In genomic region chr17:14961557-14962154, GRCm38 (mm10) we compare ENCODE assay signal across 8 mouse cellular contexts. TPM values are rescaled to one million over a fixed set of nuclear protein-coding genes. Genes with fewer than 3 reads are reported as not detected.
DNase-seq lines count a peak whose midpoint lies in the region; ATAC-seq and TF ChIP-seq lines count a peak whose summit lies in the region.
"Not testable (repeated sequence)": the region's sequence is repeated elsewhere in the genome, so short reads cannot be mapped to it uniquely, and the experiment has no call there.

No protein-coding gene starts in this region.

- not testable (repeated sequence) for DNase-seq in forebrain, embryonic 14.5 days (ENCODE audit: low spot score); intestine, embryonic 14.5 days (ENCODE audit: low spot score); limb, embryonic 14.5 days (ENCODE audit: low spot score); midbrain, postnatal 0 days (ENCODE audit: low spot score)

- not testable (repeated sequence) for H3K4me2 ChIP-seq in forebrain, embryonic 14.5 days (ENCODE audit: low read length); heart, embryonic 16.5 days (ENCODE audit: low read depth, low read length); intestine, embryonic 14.5 days (ENCODE audit: low read length); limb, embryonic 14.5 days (replicated peaks; ENCODE audit: low read depth, low read length, severe bottlenecking); lung, embryonic 16.5 days (ENCODE audit: low read depth, low read length); midbrain, postnatal 0 days (ENCODE audit: low read depth, low read length, poor library complexity, severe bottlenecking); stomach, embryonic 16.5 days (ENCODE audit: low read depth, low read length)

- H3K9ac ChIP-seq in forebrain, embryonic 14.5 days (ENCODE audit: low read length); heart, embryonic 16.5 days (ENCODE audit: low read length); intestine, embryonic 14.5 days (ENCODE audit: low read length); limb, embryonic 14.5 days (ENCODE audit: low read depth, low read length, severe bottlenecking); lung, embryonic 16.5 days (ENCODE audit: low read length); midbrain, postnatal 0 days (replicated peaks; ENCODE audit: low read length, poor library complexity, severe bottlenecking); stomach, embryonic 16.5 days (ENCODE audit: low read length): not testable (repeated sequence)

- H3K36me3 ChIP-seq in forebrain, embryonic 14.5 days (ENCODE audit: control insufficient read depth, insufficient read depth, low read length); heart, embryonic 16.5 days (ENCODE audit: control insufficient read depth, insufficient read depth); intestine, embryonic 14.5 days (ENCODE audit: control insufficient read depth, insufficient read depth, low read length); lung, embryonic 16.5 days (ENCODE audit: control insufficient read depth, insufficient read depth, low read length); midbrain, postnatal 0 days (ENCODE audit: insufficient read depth, low read length); stomach, embryonic 16.5 days (ENCODE audit: control insufficient read depth, insufficient read depth, low read length): not testable (repeated sequence)
- H3K36me3 ChIP-seq in limb, embryonic 14.5 days (ENCODE audit: control insufficient read depth, insufficient read depth, low read length): peaks cover 16% of the 10 kb centered on the region; the same call in 1 of the 2 replicates

- not testable (repeated sequence) for H3K9me3 ChIP-seq in forebrain, embryonic 14.5 days (replicated peaks; ENCODE audit: control insufficient read depth, low read length); heart, embryonic 16.5 days (replicated peaks; ENCODE audit: control insufficient read depth, low read length); intestine, embryonic 14.5 days (ENCODE audit: control insufficient read depth, low read length); limb, embryonic 14.5 days (ENCODE audit: control insufficient read depth, low read length); lung, embryonic 16.5 days (ENCODE audit: control insufficient read depth, low read length); midbrain, postnatal 0 days (ENCODE audit: low read length); stomach, embryonic 16.5 days (replicated peaks; ENCODE audit: control insufficient read depth, low read length)

- not testable (repeated sequence) for H3K27me3 ChIP-seq in forebrain, embryonic 14.5 days (replicated peaks; ENCODE audit: control insufficient read depth, insufficient read depth, low read length); heart, embryonic 16.5 days (ENCODE audit: control insufficient read depth, insufficient read depth, low read length); intestine, embryonic 14.5 days (replicated peaks; ENCODE audit: control insufficient read depth, insufficient read depth, low read length); limb, embryonic 14.5 days (ENCODE audit: control insufficient read depth, insufficient read depth, low read length); lung, embryonic 16.5 days (ENCODE audit: control insufficient read depth, insufficient read depth, low read depth, low read length); midbrain, postnatal 0 days (ENCODE audit: insufficient read depth, low read length); stomach, embryonic 16.5 days (ENCODE audit: control insufficient read depth, insufficient read depth, low read length)

- not testable (repeated sequence) for TF ChIP-seq CTCF in midbrain, postnatal 0 days (IDR thresholded peaks at IDR 0.05)

- not testable (repeated sequence) for H3K4me1 ChIP-seq in forebrain, embryonic 14.5 days (ENCODE audit: control insufficient read depth, insufficient read depth, low read length); heart, embryonic 16.5 days (ENCODE audit: control insufficient read depth, insufficient read depth, low read length); intestine, embryonic 14.5 days (replicated peaks; ENCODE audit: control insufficient read depth, insufficient read depth, low read length); limb, embryonic 14.5 days (ENCODE audit: control insufficient read depth, insufficient read depth, low read length); lung, embryonic 16.5 days (replicated peaks; ENCODE audit: control insufficient read depth, insufficient read depth, low read length); midbrain, postnatal 0 days (ENCODE audit: insufficient read depth, low read length); stomach, embryonic 16.5 days (ENCODE audit: control insufficient read depth, insufficient read depth, low read length)

- not testable (repeated sequence) for H3K27ac ChIP-seq in forebrain, embryonic 14.5 days (ENCODE audit: low read depth, low read length); heart, embryonic 16.5 days (ENCODE audit: low read length); intestine, embryonic 14.5 days (ENCODE audit: low read depth); limb, embryonic 14.5 days (replicated peaks; ENCODE audit: low read depth, low read length); lung, embryonic 16.5 days (ENCODE audit: low read length); midbrain, postnatal 0 days (ENCODE audit: low read depth, low read length); stomach, embryonic 16.5 days (ENCODE audit: low read length)

- peak; percentile 76 for ATAC-seq in common myeloid progenitor, adult 5-6 weeks (replicated peaks; ENCODE audit: low read depth, poor library complexity, severe bottlenecking)
- peak; percentile 96 for ATAC-seq in forebrain, embryonic 14.5 days
- ATAC-seq in heart, embryonic 16.5 days (replicated peaks; ENCODE audit: extremely low read depth, insufficient read depth, low FRiP score): peak; percentile 81
- peak; percentile 94 for ATAC-seq in intestine, embryonic 14.5 days (replicated peaks; ENCODE audit: low FRiP score, low TSS enrichment, low read depth)
- ATAC-seq in limb, embryonic 14.5 days (ENCODE audit: low FRiP score, low read depth): peak; percentile 95
- peak; percentile 87 for ATAC-seq in lung, embryonic 16.5 days (ENCODE audit: low read depth)
- peak; percentile 89 for ATAC-seq in midbrain, postnatal 0 days (ENCODE audit: low FRiP score)
- peak; percentile 91 for ATAC-seq in stomach, embryonic 16.5 days (ENCODE audit: insufficient read depth, low FRiP score)

- not testable (repeated sequence) for H3K4me3 ChIP-seq in forebrain, embryonic 14.5 days (ENCODE audit: low read depth, low read length); heart, embryonic 16.5 days (ENCODE audit: low read length); intestine, embryonic 14.5 days (ENCODE audit: low read depth, low read length); limb, embryonic 14.5 days (replicated peaks; ENCODE audit: low read length); lung, embryonic 16.5 days (ENCODE audit: low read length); midbrain, postnatal 0 days (ENCODE audit: low read depth, low read length); stomach, embryonic 16.5 days (replicated peaks; ENCODE audit: low read length)

- no CpG with 5 or more reads among the region's 44 CpGs for WGBS in forebrain, embryonic 14.5 days
- no CpG with 5 or more reads among the region's 44 CpGs for WGBS in heart, embryonic 16.5 days
- no CpG with 5 or more reads among the region's 44 CpGs for WGBS in intestine, embryonic 14.5 days
- no CpG with 5 or more reads among the region's 44 CpGs for WGBS in limb, embryonic 14.5 days
- no CpG with 5 or more reads among the region's 44 CpGs for WGBS in lung, embryonic 16.5 days
- no CpG with 5 or more reads among the region's 44 CpGs for WGBS in midbrain, postnatal 0 days
- no CpG with 5 or more reads among the region's 44 CpGs for WGBS in stomach, embryonic 16.5 days

- TF ChIP-seq POLR2A in limb, embryonic 14.5 days (IDR thresholded peaks at IDR 0.05; ENCODE audit: borderline replicate concordance, extremely low read depth, insufficient read depth, insufficient read length): not testable (repeated sequence)

RNA-seq across cellular contexts. Expression of gene Phf10, which starts 0.6 kb away (rescaled TPM):
- 105 and 124 TPM in 2 replicates for total RNA-seq in common myeloid progenitor, adult 5-6 weeks (2017)
- polyA plus RNA-seq in forebrain, embryonic 14.5 days (2014; fragmentation: Nextera tagmentation; extraction: Ambion mirVana): 23.7 TPM in 2 replicates
- 27.2 TPM in 2 replicates for polyA plus RNA-seq in heart, embryonic 16.5 days (2015; fragmentation: Nextera tagmentation; extraction: Ambion mirVana)
- 45.1 and 48.6 TPM in 2 replicates for polyA plus RNA-seq in intestine, embryonic 14.5 days (2014; fragmentation: Nextera tagmentation; extraction: Ambion mirVana)
- polyA plus RNA-seq in limb, embryonic 14.5 days (2012; rRNA removed): 84.6 and 114 TPM in 2 replicates
- polyA plus RNA-seq in limb, embryonic 14.5 days (2014; fragmentation: Nextera tagmentation; extraction: Ambion mirVana): 51.4 and 53.6 TPM in 2 replicates
- 36.1 and 36.6 TPM in 2 replicates for polyA plus RNA-seq in lung, embryonic 16.5 days (2015; fragmentation: Nextera tagmentation; extraction: Ambion mirVana)
- 48.8 and 49.9 TPM in 2 replicates for total RNA-seq in midbrain, postnatal 0 days (2014; rRNA removed)
- 12.3 and 14.3 TPM in 2 replicates for polyA plus RNA-seq in midbrain, postnatal 0 days (2015; fragmentation: Nextera tagmentation; extraction: Ambion mirVana)
- 32.9 and 34.4 TPM in 2 replicates for polyA plus RNA-seq in stomach, embryonic 16.5 days (2015; fragmentation: Nextera tagmentation; extraction: Ambion mirVana)

RNA-seq across cellular contexts. Expression of gene 9030025P20Rik, which starts 16.6 kb away (rescaled TPM):
- 8.2 and 9.0 TPM in 2 replicates for total RNA-seq in common myeloid progenitor, adult 5-6 weeks (2017)
- polyA plus RNA-seq in forebrain, embryonic 14.5 days (2014; fragmentation: Nextera tagmentation; extraction: Ambion mirVana): 5.0 and 8.2 TPM in 2 replicates
- 6.3 and 6.4 TPM in 2 replicates for polyA plus RNA-seq in heart, embryonic 16.5 days (2015; fragmentation: Nextera tagmentation; extraction: Ambion mirVana)
- polyA plus RNA-seq in intestine, embryonic 14.5 days (2014; fragmentation: Nextera tagmentation; extraction: Ambion mirVana): 5.7 and 9.4 TPM in 2 replicates
- 20.4 and 21.4 TPM in 2 replicates for polyA plus RNA-seq in limb, embryonic 14.5 days (2012; rRNA removed)
- polyA plus RNA-seq in limb, embryonic 14.5 days (2014; fragmentation: Nextera tagmentation; extraction: Ambion mirVana): 5.1 and 6.8 TPM in 2 replicates
- polyA plus RNA-seq in lung, embryonic 16.5 days (2015; fragmentation: Nextera tagmentation; extraction: Ambion mirVana): 8.3 and 8.7 TPM in 2 replicates
- 8.7 and 10.6 TPM in 2 replicates for total RNA-seq in midbrain, postnatal 0 days (2014; rRNA removed)
- 7.0 and 7.1 TPM in 2 replicates for polyA plus RNA-seq in midbrain, postnatal 0 days (2015; fragmentation: Nextera tagmentation; extraction: Ambion mirVana)
- polyA plus RNA-seq in stomach, embryonic 16.5 days (2015; fragmentation: Nextera tagmentation; extraction: Ambion mirVana): 6.4 and 7.6 TPM in 2 replicates

RNA-seq across cellular contexts. Expression of gene Gm3417, which starts 16.9 kb away (rescaled TPM):
- total RNA-seq in common myeloid progenitor, adult 5-6 weeks (2017): 2.6 TPM in 1 of 2 replicates, not detected in the other
- 0.62 and 0.78 TPM in 2 replicates for polyA plus RNA-seq in forebrain, embryonic 14.5 days (2014; fragmentation: Nextera tagmentation; extraction: Ambion mirVana)
- polyA plus RNA-seq in heart, embryonic 16.5 days (2015; fragmentation: Nextera tagmentation; extraction: Ambion mirVana): 2.1 TPM in 1 of 2 replicates, not detected in the other
- polyA plus RNA-seq in intestine, embryonic 14.5 days (2014; fragmentation: Nextera tagmentation; extraction: Ambion mirVana): 1.6 TPM in 1 of 2 replicates, not detected in the other
- polyA plus RNA-seq in limb, embryonic 14.5 days (2012; rRNA removed): 0.54 TPM in 1 of 2 replicates, not detected in the other
- not detected in 2 replicates for polyA plus RNA-seq in limb, embryonic 14.5 days (2014; fragmentation: Nextera tagmentation; extraction: Ambion mirVana)
- polyA plus RNA-seq in lung, embryonic 16.5 days (2015; fragmentation: Nextera tagmentation; extraction: Ambion mirVana): 1.6 and 1.8 TPM in 2 replicates
- total RNA-seq in midbrain, postnatal 0 days (2014; rRNA removed): 4.1 TPM in 1 of 2 replicates, not detected in the other
- 0.86 and 2.7 TPM in 2 replicates for polyA plus RNA-seq in midbrain, postnatal 0 days (2015; fragmentation: Nextera tagmentation; extraction: Ambion mirVana)
- 0.30 TPM in 1 of 2 replicates, not detected in the other for polyA plus RNA-seq in stomach, embryonic 16.5 days (2015; fragmentation: Nextera tagmentation; extraction: Ambion mirVana)

RNA-seq across cellular contexts. Expression of gene 1600012H06Rik, which starts 18.7 kb away (rescaled TPM):
- 7.7 and 8.0 TPM in 2 replicates for total RNA-seq in common myeloid progenitor, adult 5-6 weeks (2017)
- polyA plus RNA-seq in forebrain, embryonic 14.5 days (2014; fragmentation: Nextera tagmentation; extraction: Ambion mirVana): 29.3 and 33.3 TPM in 2 replicates
- polyA plus RNA-seq in heart, embryonic 16.5 days (2015; fragmentation: Nextera tagmentation; extraction: Ambion mirVana): 28.8 and 30.2 TPM in 2 replicates
- polyA plus RNA-seq in intestine, embryonic 14.5 days (2014; fragmentation: Nextera tagmentation; extraction: Ambion mirVana): 30.9 and 33.5 TPM in 2 replicates
- 26.2 and 28.3 TPM in 2 replicates for polyA plus RNA-seq in limb, embryonic 14.5 days (2012; rRNA removed)
- 37.5 and 39.7 TPM in 2 replicates for polyA plus RNA-seq in limb, embryonic 14.5 days (2014; fragmentation: Nextera tagmentation; extraction: Ambion mirVana)
- 41.7 and 43.5 TPM in 2 replicates for polyA plus RNA-seq in lung, embryonic 16.5 days (2015; fragmentation: Nextera tagmentation; extraction: Ambion mirVana)
- 15.3 and 16.5 TPM in 2 replicates for total RNA-seq in midbrain, postnatal 0 days (2014; rRNA removed)
- polyA plus RNA-seq in midbrain, postnatal 0 days (2015; fragmentation: Nextera tagmentation; extraction: Ambion mirVana): 20.2 and 21.1 TPM in 2 replicates
- 41.8 and 48.2 TPM in 2 replicates for polyA plus RNA-seq in stomach, embryonic 16.5 days (2015; fragmentation: Nextera tagmentation; extraction: Ambion mirVana)

RNA-seq across cellular contexts. Expression of gene Wdr27, which starts 18.7 kb away (rescaled TPM):
- 5.7 TPM in 1 of 2 replicates, not detected in the other for total RNA-seq in common myeloid progenitor, adult 5-6 weeks (2017)
- polyA plus RNA-seq in forebrain, embryonic 14.5 days (2014; fragmentation: Nextera tagmentation; extraction: Ambion mirVana): 5.8 and 8.7 TPM in 2 replicates
- polyA plus RNA-seq in heart, embryonic 16.5 days (2015; fragmentation: Nextera tagmentation; extraction: Ambion mirVana): 3.0 and 3.5 TPM in 2 replicates
- polyA plus RNA-seq in intestine, embryonic 14.5 days (2014; fragmentation: Nextera tagmentation; extraction: Ambion mirVana): 6.1 and 9.5 TPM in 2 replicates
- 1.9 and 3.0 TPM in 2 replicates for polyA plus RNA-seq in limb, embryonic 14.5 days (2012; rRNA removed)
- polyA plus RNA-seq in limb, embryonic 14.5 days (2014; fragmentation: Nextera tagmentation; extraction: Ambion mirVana): 6.0 and 7.6 TPM in 2 replicates
- polyA plus RNA-seq in lung, embryonic 16.5 days (2015; fragmentation: Nextera tagmentation; extraction: Ambion mirVana): 11.1 and 13.1 TPM in 2 replicates
- total RNA-seq in midbrain, postnatal 0 days (2014; rRNA removed): 1.0 and 2.8 TPM in 2 replicates
- 10.0 and 14.6 TPM in 2 replicates for polyA plus RNA-seq in midbrain, postnatal 0 days (2015; fragmentation: Nextera tagmentation; extraction: Ambion mirVana)
- polyA plus RNA-seq in stomach, embryonic 16.5 days (2015; fragmentation: Nextera tagmentation; extraction: Ambion mirVana): 6.2 and 6.3 TPM in 2 replicates
